Mouse (Mus musculus): ENCODE measurements around the gene Usp54.

DNA sequence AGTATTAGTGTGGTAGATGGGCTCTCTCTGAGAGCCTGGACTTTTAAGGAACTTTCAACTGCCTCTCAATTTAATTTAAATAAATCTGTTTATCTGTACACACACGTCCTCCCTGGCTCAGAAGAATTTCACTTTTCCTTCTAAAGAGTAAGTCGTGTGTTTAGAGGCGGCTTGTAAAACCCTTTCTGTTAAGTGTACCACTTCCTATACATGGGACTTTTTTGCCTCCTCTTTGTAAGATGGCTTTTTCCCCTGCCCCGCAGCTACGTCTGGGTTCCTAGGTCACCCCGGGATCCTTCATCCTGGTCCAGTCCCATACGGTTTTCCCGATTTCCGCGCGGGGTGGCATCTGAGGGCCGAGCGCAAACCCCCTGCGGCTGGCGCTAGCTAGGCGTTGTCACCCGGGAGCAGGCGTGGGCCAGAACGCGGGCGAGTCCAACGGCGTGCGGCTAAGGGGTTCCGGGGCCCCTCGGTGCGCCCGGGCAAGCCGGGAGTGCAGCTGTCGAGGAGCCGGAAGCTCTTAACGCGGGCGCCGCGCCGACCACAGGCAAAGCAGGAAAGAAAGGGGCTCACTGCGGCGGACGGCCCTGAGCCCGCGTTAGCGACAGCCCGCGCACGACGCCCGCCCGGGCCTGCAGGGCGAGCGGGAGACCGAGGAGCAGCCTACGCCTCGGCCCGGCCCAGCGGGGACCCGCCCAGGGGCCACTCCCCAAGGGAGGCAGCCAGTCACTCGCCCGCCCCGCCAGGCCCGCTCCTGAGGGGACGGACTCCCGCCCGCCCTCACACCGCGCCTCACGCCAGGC lies 95.1 kb downstream of the Usp54 start:
- no peak for TF ChIP-seq CTCF (IDR thresholded peaks at IDR 0.05; ENCODE audit: low read depth)
- TF ChIP-seq EP300 (IDR thresholded peaks at IDR 0.05; ENCODE audit: low read depth), result no peak
